Mouse (Mus musculus) right cerebral cortex, adult 2 months (tissue): ENCODE measurements around the gene Jmjd8.

ENCODE experiments used
- DNase-seq, 2 experiments: peaks; one replicate each; pipeline ENCODE4 v3.0.0; 2021 to 2022; ENCODE audit warnings: low spot score in 2 of 2

Gene Jmjd8

DNA sequence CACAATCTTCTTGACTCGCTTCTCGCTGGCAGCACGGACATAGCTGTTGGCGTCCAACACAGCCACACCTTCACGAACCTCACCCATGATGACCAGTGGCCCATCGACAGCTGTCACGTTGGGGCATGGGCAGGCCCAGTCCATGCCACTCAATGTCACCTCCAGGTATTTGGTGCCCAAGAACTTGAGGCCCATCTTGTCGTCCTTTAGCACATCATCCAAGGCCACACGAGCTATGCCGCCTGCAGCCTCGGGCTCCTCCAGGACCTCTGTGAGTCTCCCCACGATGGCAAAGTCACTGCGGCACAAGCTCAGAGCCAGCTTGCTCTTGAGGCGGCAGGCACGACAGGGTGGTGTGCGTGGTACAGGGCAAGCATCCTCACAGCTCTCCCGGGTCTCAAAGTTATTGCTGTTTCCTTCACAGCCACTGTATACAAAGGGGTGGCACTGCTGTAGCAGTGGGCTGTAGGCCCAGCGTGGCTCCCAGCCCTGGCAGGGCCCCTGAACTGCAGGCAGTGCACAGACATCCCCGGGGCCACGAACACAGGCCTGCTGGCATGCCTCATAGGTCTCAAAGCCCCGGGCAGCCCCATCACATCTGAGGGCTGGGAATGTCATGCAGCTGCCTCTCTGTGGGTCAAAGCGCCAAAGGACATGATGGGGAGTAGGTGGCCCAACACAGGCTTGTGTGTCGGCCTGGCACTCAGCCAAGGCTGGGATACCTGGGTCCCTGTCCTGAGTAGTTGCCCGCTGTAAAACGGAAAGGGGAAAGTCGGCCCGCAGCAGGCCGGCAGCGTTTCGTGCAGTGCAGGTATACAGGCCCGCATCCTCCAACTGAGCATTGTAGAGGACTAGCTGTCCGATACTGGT lies 49.3 kb downstream of the Jmjd8 start:
- DNase-seq = no peak

DNA sequence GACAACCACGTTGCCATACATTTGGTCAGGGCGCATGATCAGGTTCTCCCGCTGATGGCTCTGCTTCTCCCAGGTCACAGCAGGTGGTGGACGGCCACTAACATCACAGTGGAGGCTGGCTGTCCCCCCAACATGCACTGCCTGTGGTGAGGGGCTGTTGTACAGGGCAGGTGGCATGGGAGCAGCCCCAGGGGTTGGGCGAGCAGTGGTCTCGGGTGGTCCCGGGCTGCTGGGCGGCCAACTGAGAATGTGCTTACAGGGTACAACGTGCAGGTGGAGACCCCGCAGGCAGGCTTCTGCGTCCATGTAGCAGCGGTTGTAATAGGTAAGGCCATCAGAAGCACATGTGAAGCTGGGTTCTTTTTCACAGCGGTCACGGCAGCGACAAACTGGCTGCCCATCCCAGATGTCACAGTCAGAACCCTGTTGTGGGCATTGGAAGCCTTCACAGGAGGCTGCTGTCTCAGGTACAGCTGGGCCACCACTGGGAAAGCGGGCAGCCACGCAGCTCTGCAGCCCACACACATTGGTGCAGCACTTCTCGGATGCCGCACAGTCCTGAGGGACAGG lies 50.0 kb downstream of the Jmjd8 start:
- no peak for DNase-seq

DNA sequence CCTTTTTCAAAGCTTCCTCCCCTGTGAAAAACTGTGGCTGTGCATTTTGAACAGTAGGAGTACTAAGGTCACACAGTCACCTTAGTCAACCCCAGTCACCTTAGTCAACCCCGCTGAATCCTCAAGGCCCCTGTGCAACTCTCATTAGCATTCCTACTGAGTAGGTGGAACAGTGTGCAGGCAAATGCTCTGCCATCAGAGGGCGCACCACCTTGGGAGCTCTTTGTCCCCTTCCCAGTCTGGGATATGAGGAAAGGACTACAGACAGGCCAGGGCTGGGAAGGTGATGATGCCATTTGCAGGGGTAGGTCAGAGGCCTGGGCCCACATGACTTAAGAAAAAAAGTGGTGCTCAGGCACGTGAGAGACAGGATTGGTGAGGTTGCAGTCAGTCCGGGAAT lies 50.6 kb downstream of the Jmjd8 start:
- peak; percentile 58 to 62 for DNase-seq

DNA sequence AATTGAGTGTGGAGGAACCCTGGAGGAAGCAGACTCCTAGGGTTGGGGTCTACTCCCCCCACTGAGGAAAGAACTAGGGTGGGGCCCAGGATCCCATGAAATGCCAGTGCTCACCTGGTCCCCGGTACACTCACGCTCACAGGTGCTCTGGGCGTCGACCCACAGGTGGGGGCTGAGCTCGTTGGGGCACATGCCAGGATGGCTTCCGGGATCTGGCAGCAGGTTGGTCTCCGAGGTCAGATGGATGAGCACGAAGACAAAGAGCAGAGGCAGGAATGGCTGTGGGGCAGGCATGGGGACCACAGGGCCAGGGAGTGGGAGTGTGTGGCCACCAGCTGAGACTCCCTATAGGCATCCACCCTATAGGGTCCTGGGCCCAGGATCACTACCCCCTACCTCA lies 51.1 kb downstream of the Jmjd8 start:
- no peak for DNase-seq

DNA sequence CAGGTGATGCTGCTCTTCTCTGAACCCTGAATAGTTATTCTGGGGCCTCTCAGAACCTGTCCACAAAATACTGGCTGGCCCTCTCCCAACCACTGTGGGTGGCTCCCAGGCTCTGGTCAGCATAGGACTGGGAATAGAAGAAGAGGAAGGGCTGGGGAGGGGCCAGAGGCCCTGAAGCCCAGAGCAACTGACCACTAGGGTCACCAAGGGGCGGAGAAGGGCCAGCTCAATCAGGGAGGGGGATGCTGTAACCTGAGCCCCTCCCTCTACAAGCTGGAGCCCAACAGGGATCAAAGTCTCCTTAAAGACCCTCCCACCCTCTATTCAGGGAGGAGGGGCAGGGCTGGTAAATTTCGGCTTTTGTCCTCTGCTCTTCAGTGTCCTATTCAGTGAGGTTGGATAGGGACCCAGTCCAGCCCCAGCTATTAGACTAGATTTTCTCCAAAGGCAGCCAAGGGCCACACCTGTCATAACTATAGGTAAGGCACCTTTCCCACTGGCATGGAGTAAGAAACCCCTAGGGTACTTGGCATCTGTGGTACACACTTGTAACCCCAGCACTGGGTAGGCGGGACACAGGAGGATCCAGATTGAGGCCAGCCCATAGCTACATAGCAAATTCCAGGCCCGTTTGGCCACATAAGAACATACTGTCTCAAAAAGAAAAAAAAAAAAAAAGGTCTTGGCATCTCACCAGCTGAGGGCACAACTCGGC lies 51.7 kb downstream of the Jmjd8 start, which contains the start of gene Wfikkn1:
Gene Wfikkn1, minus strand, starts transcription at position 663 of the 715 bp plus-strand sequence.
- no peak for DNase-seq

DNA sequence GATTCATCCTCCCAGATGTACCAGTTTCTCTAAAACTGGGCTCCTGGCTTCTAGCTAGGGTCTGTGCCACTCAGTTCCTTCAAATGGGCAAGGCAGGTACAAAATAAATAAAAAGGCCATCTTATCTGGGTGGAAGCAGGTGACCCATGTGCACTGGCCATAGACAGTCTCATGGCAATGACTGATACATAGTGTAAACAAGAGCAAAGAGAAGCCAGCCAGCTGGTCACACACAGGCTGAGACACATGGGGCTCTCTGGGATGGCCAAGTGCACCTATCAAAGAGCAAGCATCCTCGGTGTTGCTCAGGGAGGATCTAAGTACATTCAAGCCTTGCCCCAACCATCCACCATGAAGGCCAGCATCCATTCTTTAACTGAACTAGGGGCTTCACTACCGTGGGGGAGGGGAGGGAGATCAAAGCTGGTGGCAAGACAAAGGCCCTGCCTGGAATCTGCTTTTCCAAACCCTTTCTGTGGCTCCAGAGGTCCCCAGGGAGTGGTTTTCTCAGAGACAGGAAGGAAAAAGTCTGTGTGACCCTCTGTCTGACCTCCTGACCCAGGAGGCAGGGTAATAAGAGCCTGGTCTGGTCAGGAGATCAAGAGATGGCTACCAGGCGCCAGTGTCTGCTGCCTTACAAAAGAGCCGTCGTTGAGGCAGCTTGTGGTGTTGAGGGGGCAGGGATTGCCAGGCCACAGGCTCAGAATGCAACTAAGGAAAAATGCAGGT lies 52.4 kb downstream of the Jmjd8 start:
- DNase-seq = no peak
